In the genomic region with DNA sequence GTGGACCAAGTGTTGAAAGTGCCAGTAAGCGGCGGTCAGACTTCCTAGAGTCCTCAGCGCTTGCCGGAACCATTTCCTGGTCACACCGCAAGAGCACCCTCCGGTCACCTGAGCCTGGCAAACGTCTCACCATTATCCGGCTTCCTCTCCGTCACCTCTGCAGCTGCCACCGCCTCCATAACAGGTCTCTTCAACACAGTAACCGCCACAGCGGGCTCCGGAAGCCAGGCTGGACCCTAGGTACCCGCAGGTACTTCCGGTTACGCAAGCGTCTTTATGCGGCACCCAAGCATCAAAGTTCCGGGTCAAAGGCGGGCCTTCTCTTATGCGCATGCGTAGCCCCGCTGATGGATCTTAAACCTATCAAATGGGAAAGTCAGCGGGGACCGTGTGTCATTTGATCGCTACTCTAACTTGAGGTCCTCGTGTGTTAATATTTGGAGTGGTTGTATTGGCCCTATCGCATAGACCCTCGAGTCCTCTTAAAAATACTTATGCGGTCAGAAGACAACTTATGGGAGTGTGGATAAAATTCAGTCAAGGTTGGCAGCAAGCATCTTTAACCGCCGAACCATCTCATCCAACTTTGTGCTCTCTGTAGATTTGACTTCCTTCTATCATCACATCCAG, we compare ENCODE assay signal across 8 mouse cellular contexts. TPM values are rescaled to one million over a fixed set of nuclear protein-coding genes. Genes with fewer than 3 reads are reported as not detected.
DNase-seq lines count a peak whose midpoint lies in the region; ATAC-seq and TF ChIP-seq lines count a peak whose summit lies in the region.

A gene (minus strand): TSS at position 301 of the 630 bp plus-strand sequence.

- TF ChIP-seq CTCF in MEL (IDR thresholded peaks at IDR 0.05 in 2 of 3, conservative IDR thresholded peaks at IDR 0.05 in 1 of 3; ENCODE audit: control insufficient read depth in 1 of 3, insufficient read depth in 1 of 3, low read depth in 2 of 3, low read length in 3 of 3, poor library complexity in 1 of 3, severe bottlenecking in 1 of 3), result no peak
- TF ChIP-seq CTCF in cerebellum, adult 2 months (IDR thresholded peaks at IDR 0.05; ENCODE audit: borderline replicate concordance, insufficient read depth, low read depth, low read length), result no peak
- no peak for TF ChIP-seq CTCF in forebrain, postnatal 0 days (IDR thresholded peaks at IDR 0.05; ENCODE audit: low read depth)

- H3K36me3 ChIP-seq in MEL (ENCODE audit: control insufficient read depth in 1 of 2, insufficient read depth in 2 of 2, low read length in 2 of 2), result peaks cover 6 to 26% of the 10 kb centered on the region in 2 experiments
- H3K36me3 ChIP-seq in forebrain, postnatal 0 days (ENCODE audit: insufficient read depth), result peaks cover 55% of the 10 kb centered on the region
- peaks cover 59% of the 10 kb centered on the region for H3K36me3 ChIP-seq in lung, embryonic 15.5 days

- DNase-seq in MEL (ENCODE audit: low read depth, low spot score), result peak; percentile 97
- DNase-seq in cerebellum, adult 2 months, result peak; percentile 95
- peak; percentile 97 for DNase-seq in forebrain, postnatal 0 days
- DNase-seq in heart, postnatal 4 days, result peak; percentile 93
- peak; percentile 93 to 97 for DNase-seq in layer of hippocampus, adult 8-10 months (ENCODE audit: low spot score in 2 of 2)
- DNase-seq in ovary, adult 18-20 months (ENCODE audit: low spot score), result peak; percentile 89
- DNase-seq in thymus, postnatal 0 days (ENCODE audit: low spot score), result peak; percentile 96

- H3K9me3 ChIP-seq in MEL (replicated peaks; ENCODE audit: insufficient read depth, low read length), result no peaks in the 10 kb centered on the region
- no peaks in the 10 kb centered on the region for H3K9me3 ChIP-seq in forebrain, postnatal 0 days (ENCODE audit: low read length)
- no peaks in the 10 kb centered on the region for H3K9me3 ChIP-seq in lung, embryonic 15.5 days

- ATAC-seq in forebrain, postnatal 0 days, result peak; percentile 89
- ATAC-seq in lung, embryonic 15.5 days (ENCODE audit: borderline replicate concordance, extremely low read depth, low FRiP score, low TSS enrichment), result peak; percentile 82

- H3K4me1 ChIP-seq in MEL (ENCODE audit: control insufficient read depth in 1 of 2, insufficient read depth in 2 of 2, low read length in 2 of 2), result peaks cover 3 to 19% of the 10 kb centered on the region in 2 experiments; a peak in 3 of 4 replicates
- no peaks in the 10 kb centered on the region for H3K4me1 ChIP-seq in cerebellum, adult 2 months (ENCODE audit: control insufficient read depth, insufficient read depth, low read length)
- H3K4me1 ChIP-seq in forebrain, postnatal 0 days (ENCODE audit: insufficient read depth), result peaks cover 4% of the 10 kb centered on the region; the same call in 1 of the 2 replicates
- H3K4me1 ChIP-seq in lung, embryonic 15.5 days, result peaks cover 20% of the 10 kb centered on the region

- H3K27me3 ChIP-seq in MEL (ENCODE audit: control insufficient read depth in 1 of 2, insufficient read depth in 2 of 2, low read length in 2 of 2), result no peaks in the 10 kb centered on the region
- H3K27me3 ChIP-seq in cerebellum, adult 2 months (ENCODE audit: control insufficient read depth, insufficient read depth, low read length), result no peaks in the 10 kb centered on the region
- H3K27me3 ChIP-seq in forebrain, postnatal 0 days (ENCODE audit: insufficient read depth, low read length), result no peaks in the 10 kb centered on the region
- no peaks in the 10 kb centered on the region for H3K27me3 ChIP-seq in lung, embryonic 15.5 days

- 2% methylated on average over 32 of the region's 32 CpGs for WGBS in cerebellum, adult 2 months
- 5% methylated on average over 32 of the region's 32 CpGs for WGBS in forebrain, postnatal 0 days
- 2% methylated on average over 32 of the region's 32 CpGs for WGBS in lung, embryonic 15.5 days

- peak within 1 kb of the TSS; percentile 88 for H3K27ac ChIP-seq in MEL (ENCODE audit: control insufficient read depth, low read depth, low read length)
- peak within 1 kb of the TSS; percentile 58 for H3K27ac ChIP-seq in cerebellum, adult 2 months (ENCODE audit: insufficient read depth, low read length)
- H3K27ac ChIP-seq in forebrain, postnatal 0 days (ENCODE audit: low read depth, low read length), result peak within 1 kb of the TSS; percentile 83
- H3K27ac ChIP-seq in lung, embryonic 15.5 days, result peak within 1 kb of the TSS; percentile 80

- peak within 1 kb of the TSS; percentile 84 for H3K4me2 ChIP-seq in forebrain, postnatal 0 days (ENCODE audit: low read depth)
- H3K4me2 ChIP-seq in lung, embryonic 15.5 days, result peak within 1 kb of the TSS; percentile 74

- TF ChIP-seq EP300 in MEL (IDR thresholded peaks at IDR 0.05; ENCODE audit: low read depth in 1 of 2, low read length in 2 of 2), result peak; percentile 37 to 54; a peak in 1 of 4 replicates

- H3K79me2 ChIP-seq in MEL (ENCODE audit: control insufficient read depth, insufficient read depth, low read length, poor library complexity), result peaks cover 3% of the 10 kb centered on the region; the same call in 1 of the 2 replicates

- peak within 1 kb of the TSS; percentile 62 to 93 for H3K4me3 ChIP-seq in MEL (ENCODE audit: control insufficient read depth in 1 of 2, insufficient read depth in 1 of 2, low read depth in 2 of 2, low read length in 2 of 2)
- H3K4me3 ChIP-seq in cerebellum, adult 2 months (replicated peaks; ENCODE audit: insufficient read depth, low read depth, low read length), result peak within 1 kb of the TSS; percentile 54
- H3K4me3 ChIP-seq in forebrain, postnatal 0 days (ENCODE audit: low read depth, low read length), result peak within 1 kb of the TSS; percentile 70
- peak within 1 kb of the TSS; percentile 61 for H3K4me3 ChIP-seq in lung, embryonic 15.5 days

- TF ChIP-seq RAD21 in MEL (IDR thresholded peaks at IDR 0.05; ENCODE audit: low read depth, low read length), result no peak

- TF ChIP-seq POLR2A in MEL (IDR thresholded peaks at IDR 0.05; ENCODE audit: control insufficient read depth in 1 of 2, insufficient read depth in 1 of 2, low read depth in 1 of 2, low read length in 2 of 2, poor library complexity in 1 of 2), result peak; percentile 38 to 87
- TF ChIP-seq POLR2A in cerebellum, adult 2 months (IDR thresholded peaks at IDR 0.05; ENCODE audit: borderline replicate concordance, insufficient read depth, low read length), result peak; percentile 69; the same call in 1 of the 2 replicates

- peak within 1 kb of the TSS; percentile 75 for H3K9ac ChIP-seq in MEL (ENCODE audit: control insufficient read depth, low read depth, low read length, poor library complexity, severe bottlenecking)
- peak within 1 kb of the TSS; percentile 68 for H3K9ac ChIP-seq in forebrain, postnatal 0 days
- H3K9ac ChIP-seq in lung, embryonic 15.5 days, result peak within 1 kb of the TSS; percentile 60

TF ChIP-seq in MEL, 35 proteins besides CTCF, POLR2A, EP300 and RAD21 (continues in another document):
- TF ChIP-seq RCOR1 (IDR thresholded peaks at IDR 0.05; ENCODE audit: low read depth, low read length) (0 out of 2 replicates have a peak, but pooled peaks have one; percentile 44), MAFK (IDR thresholded peaks at IDR 0.05; ENCODE audit: borderline replicate concordance, low read depth, low read length) (peak; percentile 69; the same call in 1 of the 2 replicates), POLR2AphosphoS5 (IDR thresholded peaks at IDR 0.05; ENCODE audit: borderline replicate concordance, low read depth, low read length) (no peak; the same call in 1 of the 2 replicates), MAZ (IDR thresholded peaks at IDR 0.05; ENCODE audit: low read depth, low read length) (peak; percentile 93), ELF1 (IDR thresholded peaks at IDR 0.05; ENCODE audit: low read depth, low read length) (peak; percentile 94), MYB (IDR thresholded peaks at IDR 0.05; ENCODE audit: low read depth, low read length) (peak; percentile 65; the same call in 1 of the 2 replicates), MXI1 (IDR thresholded peaks at IDR 0.05; ENCODE audit: low read depth, low read length) (peak; percentile 77), TBP (IDR thresholded peaks at IDR 0.05; ENCODE audit: low read depth, low read length) (peak; percentile 60; the same call in 1 of the 2 replicates), MAX (IDR thresholded peaks at IDR 0.05; ENCODE audit: low read length) (peak; percentile 88), HCFC1 (IDR thresholded peaks at IDR 0.05; ENCODE audit: low read depth, low read length) (peak; percentile 92), TCF12 (IDR thresholded peaks at IDR 0.05; ENCODE audit: low read depth, low read length) (peak; percentile 59), ZKSCAN1 (IDR thresholded peaks at IDR 0.05; ENCODE audit: low read depth, low read length) (peak; percentile 67), ETS1 (IDR thresholded peaks at IDR 0.05; ENCODE audit: low read depth, low read length) (peak; percentile 50), USF1 (IDR thresholded peaks at IDR 0.05; ENCODE audit: low read depth, low read length) (peak; percentile 52), USF2 (IDR thresholded peaks at IDR 0.05; ENCODE audit: borderline replicate concordance in 1 of 2, insufficient read depth in 1 of 2, low read depth in 1 of 2, low read length in 2 of 2) (no peak), BHLHE40 (IDR thresholded peaks at IDR 0.05; ENCODE audit: borderline replicate concordance, low read depth, low read length) (peak; percentile 48), TAL1 (IDR thresholded peaks at IDR 0.05; ENCODE audit: low read length) (peak; percentile 65), ZC3H11A (IDR thresholded peaks at IDR 0.05; ENCODE audit: low read depth, low read length) (no peak; the same call in 1 of the 2 replicates), CHD2 (IDR thresholded peaks at IDR 0.05; ENCODE audit: low read length) (peak; percentile 80), GATA1 (IDR thresholded peaks at IDR 0.05; ENCODE audit: low read depth, low read length) (no peak), KAT2A (conservative IDR thresholded peaks at IDR 0.05; ENCODE audit: low read depth, low read length) (peak; percentile 70), SIN3A (IDR thresholded peaks at IDR 0.05; ENCODE audit: low read length) (peak; percentile 29), NELFE (IDR thresholded peaks at IDR 0.05; ENCODE audit: low read depth, low read length) (peak; percentile 76)

RNA-seq across cellular contexts. Expression of the gene that starts here (rescaled TPM):
- total RNA-seq in MEL (2012; rRNA removed), result 8.0 and 8.4 TPM in 2 replicates
- 10 to 100 TPM in 1 of 2 experiments, not detected in 1; 39.7 TPM for polyA plus RNA-seq in MEL (2012; ENCODE audit: insufficient read depth in 1 of 2, insufficient read length in 2 of 2, low read depth in 1 of 2, low replicate concordance in 2 of 2, missing spikeins in 1 of 2)
- polyA plus RNA-seq in cerebellum, adult 2 months (2012; rRNA removed), result 59.3 and 62.7 TPM in 2 replicates
- 21.1 and 37.6 TPM in 2 replicates for total RNA-seq in forebrain, postnatal 0 days (2014; rRNA removed)
- 31.7 and 32.0 TPM in 2 replicates for polyA plus RNA-seq in forebrain, postnatal 0 days (2015; fragmentation: Nextera tagmentation; extraction: Ambion mirVana)
- 10 to 100 TPM; 42.9 to 44.9 TPM for total RNA-seq in heart, postnatal 4 days (2021)
- total RNA-seq in layer of hippocampus, adult 8-10 months (2022), result 10 to 100 TPM; 60.6 to 64.6 (median 62.8) TPM
- 18.2 and 19.2 TPM in 2 replicates for polyA plus RNA-seq in lung, embryonic 15.5 days (2015; fragmentation: Nextera tagmentation; extraction: Ambion mirVana)
- polyA plus RNA-seq in thymus, postnatal 0 days (2015; fragmentation: Nextera tagmentation; extraction: Ambion mirVana), result 16.2 and 22.4 TPM in 2 replicates

Comparison
In these comparisons a context has a peak if more than half of its experiments do, and no peak if none do; other contexts are left out.
1. Peak in every context shown above with its lines: DNase-seq, ATAC-seq, H3K4me3 ChIP-seq and H3K27ac ChIP-seq.